Mouse (Mus musculus) liver, postnatal 0 days (tissue): ENCODE data around the gene Ythdc1.

Source experiments
- CTCF ChIP-seq: sonication (generic); IDR thresholded peaks from 2 replicates; pipeline ENCODE4 v1.5.1; 2016; ENCODE audit warnings: antibody characterized with exemption, low read depth
- EP300 ChIP-seq: IDR thresholded peaks from 2 replicates; pipeline ENCODE4 v1.6.1; 2016; ENCODE audit warnings: antibody characterized with exemption, low read depth, mild to moderate bottlenecking

- no peak for TF ChIP-seq CTCF
- no peak for TF ChIP-seq EP300
These were observed 21.0 kb upstream of the Ythdc1 start for GRCm38 (mm10) chr5:86783059-86783458.
